Mouse (Mus musculus) inflammation-experienced regulatory T-cells, adult 6 months (primary cell): ENCODE measurements around the gene Ccr3. TPM values are rescaled to one million over a fixed set of nuclear protein-coding genes. Genes with fewer than 3 reads are reported as not detected.
"Not testable (repeated sequence)": the region's sequence is repeated elsewhere in the genome, so short reads cannot be mapped to it uniquely, and the experiment has no call there.

Experiments
- ATAC-seq: one replicate; pipeline ENCODE4 v1.8.0; 2017
- polyA plus RNA-seq, 3 experiments: library from polyadenylated mRNA; unstranded; fragments of 100-300 nt; shearing (Covaris generic); gene quantifications; one replicate each; pipeline ENCODE4 v1.2.1; 2017

Gene Ccr3
- polyA plus RNA-seq, 3 experiments from 2014 or later, result 0.28 to 2.0 (median 1.0) TPM

DNA sequence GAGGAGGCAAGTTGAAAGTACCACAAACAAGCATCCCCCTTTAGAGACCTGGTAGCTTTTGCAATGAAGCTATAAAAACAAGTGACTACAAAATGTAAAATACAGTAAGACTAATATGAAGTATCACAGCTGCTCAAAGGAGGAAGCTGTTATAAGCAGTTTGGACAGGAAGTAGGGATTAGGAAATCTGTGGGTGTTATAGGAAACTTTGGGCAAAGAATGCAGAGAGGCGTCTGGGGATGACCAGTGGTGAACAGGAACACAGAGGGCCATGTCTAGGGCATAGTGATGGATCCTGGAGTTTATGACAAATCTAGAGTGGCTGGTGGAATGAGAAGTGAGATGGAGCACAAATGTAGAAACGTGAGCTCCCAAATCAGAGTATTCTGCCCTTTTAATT lies 31.8 kb downstream of the Ccr3 start:
- ATAC-seq, result no peak

DNA sequence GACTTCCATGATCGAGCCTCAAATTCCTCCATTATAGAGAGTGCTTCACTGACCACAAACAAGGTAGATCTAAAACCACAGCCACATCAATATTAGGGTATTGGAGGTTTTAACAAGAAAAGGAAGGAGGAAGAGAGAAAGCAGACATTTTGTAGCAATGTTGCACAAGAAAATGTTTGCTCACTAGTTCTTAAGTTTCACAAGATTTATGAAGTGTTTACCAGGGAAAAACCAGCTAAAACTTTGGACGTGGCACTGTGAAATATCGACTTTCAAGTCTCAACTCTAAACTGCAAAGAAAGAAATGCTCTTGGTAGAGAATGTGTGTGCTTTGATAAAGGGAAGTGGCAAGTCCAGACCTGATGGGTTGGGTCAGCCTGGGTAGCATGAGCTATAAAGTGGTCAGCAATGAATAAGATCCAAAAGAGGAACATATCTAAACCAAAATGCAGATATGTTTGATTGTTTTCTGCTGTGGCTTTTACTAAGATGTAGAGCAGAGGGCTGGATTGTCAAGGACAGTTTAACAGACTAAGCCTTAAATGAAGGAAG lies 34.5 kb downstream of the Ccr3 start:
- no peak for ATAC-seq

- ATAC-seq, result no peak
Observed at GRCm38 (mm10) chr9:124059660-124060352, 38.0 kb downstream of the Ccr3 start.

GRCm38 (mm10) chr9:124061474-124062432 lies 40.0 kb downstream of the Ccr3 start:
- ATAC-seq, result not testable (repeated sequence)

DNA sequence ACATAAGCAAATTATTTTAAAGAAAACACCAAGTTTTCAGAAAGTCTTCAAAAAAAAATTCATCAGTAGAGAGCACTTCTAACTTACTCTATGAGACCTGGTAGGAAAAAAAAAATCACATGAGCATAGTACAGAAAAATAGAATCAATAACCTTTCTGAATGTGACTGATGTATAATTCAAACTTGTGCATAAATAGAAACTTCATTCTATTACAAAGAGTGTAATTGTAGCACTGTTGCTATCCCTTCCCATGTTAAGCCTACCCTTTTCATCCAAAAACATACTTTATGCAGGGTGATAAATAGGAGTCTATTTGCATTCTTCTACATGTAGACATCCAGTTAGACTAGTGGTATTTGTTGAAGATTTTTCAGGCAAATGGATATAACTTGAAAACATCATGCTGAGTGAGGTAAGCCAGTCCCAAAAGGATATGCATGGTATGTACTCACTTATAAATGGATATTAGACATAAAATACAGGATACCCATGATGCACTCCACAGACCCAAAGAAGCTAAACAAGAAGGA lies 44.9 kb downstream of the Ccr3 start:
- no peak for ATAC-seq

DNA sequence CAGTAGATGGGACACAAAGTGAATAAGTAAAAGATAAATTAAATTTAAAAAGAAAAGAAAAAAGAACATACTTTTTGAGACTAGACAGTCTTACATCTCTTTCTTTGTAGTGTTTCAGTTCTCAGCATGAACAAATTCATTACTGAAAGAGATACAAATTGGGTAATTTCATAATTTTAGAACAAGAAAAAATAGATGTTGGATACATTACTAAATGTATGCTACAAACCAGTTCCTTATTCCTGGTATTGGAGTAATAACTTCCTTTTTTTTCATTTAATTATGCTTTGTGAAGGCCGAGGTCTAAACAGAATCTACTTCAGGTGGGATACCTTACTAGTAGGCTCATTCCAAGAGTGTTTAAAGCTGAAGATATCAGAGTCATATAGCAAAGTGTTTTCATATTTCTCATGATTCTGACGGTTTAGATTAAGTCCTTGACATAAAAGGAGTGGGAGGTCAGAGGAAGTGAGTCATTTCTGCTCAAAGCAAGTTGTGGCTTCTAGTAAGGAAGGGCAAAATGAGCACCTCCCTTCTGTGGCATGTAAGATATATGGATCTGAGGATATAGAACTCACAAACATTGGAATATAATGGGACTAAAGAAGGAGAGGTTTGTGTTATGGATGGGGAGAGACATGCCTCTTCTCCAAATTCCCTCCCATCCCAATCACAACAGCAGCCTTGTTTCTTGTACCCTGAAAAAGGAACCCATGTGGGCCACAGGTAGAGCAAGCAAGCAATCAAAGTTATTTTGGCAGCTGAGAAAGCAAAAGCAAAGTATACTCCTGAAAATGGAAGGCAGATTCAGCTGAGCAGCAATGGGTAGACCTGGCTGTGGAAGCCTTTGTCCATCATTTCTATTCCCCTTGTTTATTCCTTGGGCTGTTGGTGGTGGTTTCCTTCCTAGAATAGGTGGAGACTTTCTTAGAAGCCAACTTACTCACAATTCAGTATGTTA lies 46.6 kb downstream of the Ccr3 start:
- peak; percentile 96 for ATAC-seq

DNA sequence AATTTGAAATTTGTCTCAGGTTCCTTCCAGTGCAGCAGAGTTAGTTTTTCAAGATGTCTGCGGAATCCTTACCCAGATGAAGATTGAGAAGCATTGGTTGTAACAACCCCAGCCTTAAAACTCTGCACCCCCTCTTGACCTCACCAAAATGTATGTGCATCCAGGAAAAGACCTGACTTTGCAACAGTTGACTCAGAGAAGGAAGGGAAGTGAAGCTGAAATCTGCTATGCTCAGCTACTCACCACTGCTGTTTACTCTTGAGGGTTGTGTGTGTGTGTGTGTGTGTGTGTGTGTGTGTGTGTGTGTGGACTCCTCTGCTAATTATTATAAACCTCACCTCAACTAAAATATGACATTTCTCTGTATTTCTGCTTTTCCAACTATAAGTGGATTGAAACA lies 49.7 kb downstream of the Ccr3 start:
- no peak for ATAC-seq

GRCm38 (mm10) chr9:124079803-124080202 lies 58.0 kb downstream of the Ccr3 start:
- ATAC-seq, result peak; percentile 93

- not testable (repeated sequence) for ATAC-seq
Observed at GRCm38 (mm10) chr9:124080471-124080870, 58.7 kb downstream of the Ccr3 start.

Other genes starting within 250 kb of the Ccr3 start
- 100 to 1,000 TPM; 136 to 568 (median 166) TPM for gene Cxcr6, start 215.5 kb upstream of the Ccr3 start, polyA plus RNA-seq
- 10 to 100 TPM; 24.2 to 49.9 (median 41.1) TPM for gene Fyco1, start 170.1 kb upstream of the Ccr3 start, polyA plus RNA-seq
- gene Xcr1, start 159.9 kb upstream of the Ccr3 start, polyA plus RNA-seq, result 1 to 10 TPM in 1 of 3 experiments, under 1 TPM in 2; 0.66 to 2.9 (median 0.69) TPM
- gene Ccr1, start 53.3 kb upstream of the Ccr3 start, polyA plus RNA-seq, result 1 to 10 TPM in 2 of 3 experiments, under 1 TPM in 1; 0.20 to 3.1 (median 1.7) TPM
- not detected for gene Ccr1l1, start 43.6 kb upstream of the Ccr3 start, polyA plus RNA-seq
- gene Ccr2, start 80.0 kb downstream of the Ccr3 start, polyA plus RNA-seq, result 100 to 1,000 TPM in 1 of 3 experiments, 10 to 100 TPM in 2; 22.0 to 215 (median 46.1) TPM
- gene Ccr5, start 99.6 kb downstream of the Ccr3 start, polyA plus RNA-seq, result 100 to 1,000 TPM in 1 of 3 experiments, 1 to 10 TPM in 2; 2.6 to 101 (median 7.8) TPM